Mouse (Mus musculus) limb, embryonic 12.5 days (tissue): ENCODE measurements around the gene Fbxo45. TPM values are rescaled to one million over a fixed set of nuclear protein-coding genes. Genes with fewer than 3 reads are reported as not detected.
"Not testable (repeated sequence)": the region's sequence is repeated elsewhere in the genome, so short reads cannot be mapped to it uniquely, and the experiment has no call there.

Experiments
- ATAC-seq: fragments of 200-750 bp; cut with Nextera tagmentation; 2 replicates; pipeline ENCODE4 v1.8.0; 2017; ENCODE audit warnings: low read depth, moderate TSS enrichment; ENCODE audit not compliant: insufficient number of reproducible peaks, insufficient read depth, low FRiP score, low TSS enrichment
- H3K27ac ChIP-seq: fragments of 300-500 bp; sonication (generic); 2 replicates; pipeline ENCODE4 v1.5.1; 2016; ENCODE audit warnings: mild to moderate bottlenecking, moderate library complexity
- H3K27me3 ChIP-seq: fragments of 300-500 bp; sonication (generic); 2 replicates; pipeline ENCODE4 v1.6.1; 2016; ENCODE audit warnings: mild to moderate bottlenecking, moderate library complexity
- H3K36me3 ChIP-seq: fragments of 300-500 bp; sonication (generic); 2 replicates; pipeline ENCODE4 v1.6.1; 2016; ENCODE audit warnings: mild to moderate bottlenecking, moderate library complexity
- H3K4me1 ChIP-seq: fragments of 300-500 bp; sonication (generic); replicated peaks from 2 replicates; pipeline ENCODE4 v1.6.1; 2016
- H3K4me2 ChIP-seq: fragments of 300-500 bp; sonication (generic); 2 replicates; pipeline ENCODE4 v1.6.1; 2016; ENCODE audit warnings: mild to moderate bottlenecking, moderate library complexity
- H3K4me3 ChIP-seq: fragments of 300-500 bp; sonication (generic); replicated peaks from 2 replicates; pipeline ENCODE4 v1.5.1; 2016; ENCODE audit warnings: mild to moderate bottlenecking
- H3K9ac ChIP-seq: fragments of 300-500 bp; sonication (generic); replicated peaks from 2 replicates; pipeline ENCODE4 v1.6.1; 2016; ENCODE audit warnings: mild to moderate bottlenecking, moderate library complexity
- H3K9me3 ChIP-seq: fragments of 300-500 bp; sonication (generic); 2 replicates; pipeline ENCODE4 v1.6.1; 2016; ENCODE audit warnings: mild to moderate bottlenecking, moderate library complexity
- WGBS: fragments of 180-500 bp; shearing (Covaris S2); methylation state at CpG from one replicate; pipeline ENCODE4 v1.1.7; 2016; 5-methylcytosine and 5-hydroxymethylcytosine counted together
- polyA plus RNA-seq: library from polyadenylated mRNA; unstranded; fragments of >200 nt; fragmentation: Nextera tagmentation; extraction: Ambion mirVana; gene quantifications from 2 replicates; pipeline ENCODE4 v1.2.1, GENCODE M21; 2016

Fbxo45 gene
- polyA plus RNA-seq, 1 experiment from 2014 or later = 23.9 TPM

DNA sequence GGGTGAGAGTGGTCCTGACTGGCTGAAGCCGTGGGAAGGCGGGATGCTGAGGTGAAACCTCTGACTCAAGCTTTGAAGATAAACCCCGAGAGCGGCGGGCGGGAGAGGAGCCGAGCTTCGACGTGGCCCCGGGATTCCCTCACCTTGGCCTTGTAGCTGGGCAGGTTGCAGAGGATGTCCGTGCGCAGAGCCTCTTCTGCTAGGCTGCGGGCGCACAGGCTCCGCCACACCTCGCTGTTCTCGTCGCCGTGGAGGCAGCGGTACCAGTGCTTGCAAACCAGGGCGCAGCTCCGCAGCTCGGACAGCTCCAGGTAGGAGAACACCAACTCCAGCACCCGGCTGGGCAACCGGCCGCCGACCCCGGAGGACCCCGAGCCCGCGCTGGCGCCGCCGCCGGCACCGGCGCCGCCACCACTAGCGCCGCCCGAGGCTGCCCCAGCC is 587 bp downstream of the Fbxo45 start:
- WGBS = under 1% methylated on average over 41 of the region's 41 CpGs
- Histone ChIP-seq H3K4me2 (peak overlapping the region; percentile 60), H3K4me3 (peak overlapping the region; percentile 83), H3K27me3 (no peaks in the 10 kb centered on the region), H3K27ac (peak overlapping the region; percentile 95), H3K9me3 (no peaks in the 10 kb centered on the region), H3K4me1 (peaks cover 25% of the 10 kb centered on the region), H3K36me3 (peaks cover 4% of the 10 kb centered on the region; the same call in 1 of the 2 replicates), H3K9ac (peak overlapping the region; percentile 91)
- ATAC-seq = peak; percentile 50

DNA sequence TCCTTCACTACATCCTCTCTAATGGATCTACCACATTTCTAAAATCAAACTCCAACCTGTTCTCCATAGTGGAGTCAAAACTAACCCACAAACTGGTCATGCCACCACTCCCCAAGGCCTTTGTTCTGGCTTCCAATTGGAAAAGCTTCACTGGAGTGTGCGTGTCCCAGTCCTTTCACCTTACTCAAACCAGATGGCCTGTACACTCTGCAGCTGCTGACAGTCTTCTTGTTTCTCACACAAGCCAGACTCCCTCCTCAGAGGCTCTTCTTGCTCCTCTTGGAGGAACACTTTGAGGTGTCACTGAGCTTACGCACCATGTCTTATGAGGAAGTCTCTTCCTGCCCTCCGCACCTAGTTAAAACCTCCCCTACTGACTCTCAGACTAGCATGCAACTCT is 3.1 kb downstream of the Fbxo45 start:
- Histone ChIP-seq H3K27ac (no peak overlapping the region), H3K27me3 (no peaks in the 10 kb centered on the region), H3K9ac (no peak overlapping the region), H3K4me1 (peaks cover 25% of the 10 kb centered on the region), H3K36me3 (peaks cover 12% of the 10 kb centered on the region; the same call in 1 of the 2 replicates), H3K4me2 (no peak overlapping the region), H3K9me3 (no peaks in the 10 kb centered on the region), H3K4me3 (no peak overlapping the region)
- no peak for ATAC-seq
- 77% methylated on average over 3 of the region's 3 CpGs for WGBS

DNA sequence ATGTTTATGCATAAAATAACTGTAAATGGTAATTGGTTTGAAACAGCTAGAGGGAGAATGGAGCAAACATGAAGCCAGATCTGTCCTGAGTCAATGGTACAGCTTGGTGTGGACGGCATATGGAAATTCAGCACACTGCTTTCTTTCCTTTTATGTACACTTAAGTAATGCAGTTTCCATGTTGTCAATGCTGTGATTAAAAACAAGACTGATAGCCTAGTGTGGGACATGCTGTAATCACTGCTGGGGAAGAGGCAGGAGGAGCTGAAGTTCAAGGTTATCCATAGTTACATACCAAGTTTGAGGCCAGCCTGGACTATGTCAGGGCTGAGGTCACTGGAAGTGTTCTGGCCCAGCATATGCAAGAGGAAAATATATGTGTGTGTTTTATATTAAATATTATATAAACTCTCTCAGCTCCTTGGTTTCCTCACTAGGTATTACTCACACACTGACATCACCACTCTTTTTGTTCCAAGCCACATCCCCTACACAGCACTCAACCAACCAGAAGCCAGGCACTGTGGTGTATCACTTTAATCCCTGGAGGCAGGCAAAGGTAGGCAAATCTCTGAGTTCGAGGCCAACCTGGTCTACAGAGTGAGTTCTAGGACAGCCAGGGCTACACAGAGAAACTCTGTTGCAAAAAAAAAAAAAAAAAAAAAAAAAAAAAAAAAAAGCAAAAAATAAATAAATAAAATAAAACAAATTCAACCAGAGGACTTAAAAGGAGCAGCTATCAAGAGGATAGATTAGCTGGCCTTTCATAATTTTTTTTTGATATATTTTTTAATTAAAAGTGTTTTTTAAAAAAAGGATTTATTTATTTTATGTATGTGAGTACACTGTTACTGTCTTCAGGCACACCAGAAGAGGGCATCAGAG is 7.3 kb downstream of the Fbxo45 start:
- 85% methylated on average over 2 of the region's 2 CpGs for WGBS
- Histone ChIP-seq H3K9ac (no peak overlapping the region), H3K27ac (no peak overlapping the region)

DNA sequence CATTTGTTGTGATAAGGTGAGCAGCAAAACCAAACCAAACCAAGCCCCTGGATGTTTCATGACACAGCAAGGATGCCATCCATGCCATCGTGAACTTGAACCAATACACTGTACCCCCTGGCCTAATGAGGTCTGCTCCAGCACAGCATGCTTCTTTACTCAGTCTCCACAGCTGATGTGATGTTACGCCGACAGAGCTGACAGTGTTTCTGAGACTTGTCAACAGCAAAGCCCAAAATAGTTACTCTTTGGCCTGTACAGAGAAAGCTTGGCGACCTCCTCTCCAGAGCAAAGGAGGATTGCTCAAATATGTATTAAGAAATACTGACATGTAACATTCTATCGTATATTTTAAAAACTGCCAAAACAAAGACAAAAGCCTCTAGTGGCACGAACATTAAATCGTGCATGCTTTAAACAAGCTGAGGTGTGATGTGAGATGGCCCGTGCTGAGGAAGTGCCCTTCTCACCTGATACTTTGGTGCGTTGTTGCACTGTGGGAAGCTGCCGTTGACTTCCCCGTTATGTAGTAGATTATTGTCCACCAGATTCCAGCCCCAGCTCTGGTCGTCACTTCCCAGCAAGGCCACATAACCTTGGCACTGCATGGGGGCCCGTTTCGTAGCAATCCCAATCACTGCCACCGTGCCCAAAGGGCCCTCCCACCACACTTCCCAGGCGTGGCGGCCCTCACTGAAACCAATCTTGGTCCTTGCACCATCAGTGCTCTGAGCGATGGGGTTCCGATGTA is 8.9 kb downstream of the Fbxo45 start:
- Histone ChIP-seq H3K27ac (no peak overlapping the region), H3K9ac (no peak overlapping the region), H3K27me3 (no peaks in the 10 kb centered on the region), H3K4me1 (no peaks in the 10 kb centered on the region), H3K4me2 (no peak overlapping the region), H3K4me3 (no peak overlapping the region), H3K9me3 (no peaks in the 10 kb centered on the region), H3K36me3 (peaks cover 54% of the 10 kb centered on the region)
- no peak for ATAC-seq
- WGBS = 90% methylated on average over 19 of the region's 19 CpGs

More for the DNA sequence above, 7.3 kb downstream of the Fbxo45 start:
- Histone ChIP-seq H3K27me3 (no peaks in the 10 kb centered on the region), H3K4me2 (no peak overlapping the region), H3K36me3 (peaks cover 41% of the 10 kb centered on the region), H3K4me3 (no peak overlapping the region), H3K4me1 (peaks cover 6% of the 10 kb centered on the region), H3K9me3 (no peaks in the 10 kb centered on the region)
- ATAC-seq = no peak

DNA sequence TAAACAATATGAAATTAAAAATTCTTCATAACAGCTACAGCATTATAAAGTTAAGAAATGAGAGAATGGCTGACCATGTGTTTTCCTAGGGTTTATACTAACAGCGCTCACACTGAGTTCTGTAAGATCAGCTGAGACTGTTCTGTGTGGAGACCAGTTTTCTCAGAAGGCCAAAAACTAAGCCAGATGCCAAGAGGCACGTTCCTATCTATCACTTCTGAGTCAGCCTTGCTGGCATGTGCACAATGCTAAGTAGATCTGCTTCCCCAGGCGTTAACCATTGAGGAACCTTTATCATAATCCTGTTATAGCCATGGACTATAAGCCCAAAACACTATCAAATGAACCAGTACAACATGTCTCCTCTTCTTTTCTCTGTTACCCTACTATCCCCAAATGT is 14.9 kb downstream of the Fbxo45 start:
- H3K9me3 ChIP-seq, ATAC-seq, H3K4me1 ChIP-seq, H3K4me3 ChIP-seq, H3K27me3 ChIP-seq, H3K9ac ChIP-seq, H3K4me2 ChIP-seq, H3K27ac ChIP-seq: not testable (repeated sequence)
- H3K36me3 ChIP-seq = peaks cover 48% of the 10 kb centered on the region
- 89% methylated on average over 3 of the region's 3 CpGs for WGBS

DNA sequence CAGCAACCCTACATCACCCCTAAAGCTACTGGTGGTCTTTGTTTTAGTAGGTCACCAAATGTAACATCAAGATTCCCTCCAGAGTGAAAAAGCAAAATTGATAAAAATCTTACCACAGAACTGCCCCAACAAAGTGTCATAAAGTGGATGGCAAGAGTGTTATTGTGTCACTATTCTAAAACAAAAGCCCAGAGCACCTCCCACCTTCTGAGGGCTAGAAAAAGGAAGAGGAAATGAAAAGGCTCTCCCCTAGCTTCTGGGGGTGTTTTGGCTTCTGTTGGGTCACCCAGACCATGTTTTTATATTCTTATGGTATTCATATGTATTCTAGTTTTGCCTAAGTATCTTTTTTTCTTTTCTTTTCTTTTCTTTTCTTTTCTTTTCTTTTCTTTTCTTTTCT is 24.6 kb downstream of the Fbxo45 start:
- Histone ChIP-seq H3K27ac (no peak overlapping the region), H3K9ac (no peak overlapping the region), H3K4me2 (no peak overlapping the region), H3K27me3 (no peaks in the 10 kb centered on the region), H3K9me3 (no peaks in the 10 kb centered on the region), H3K4me1 (no peaks in the 10 kb centered on the region), H3K4me3 (no peak overlapping the region), H3K36me3 (no peaks in the 10 kb centered on the region)
- ATAC-seq = no peak

DNA sequence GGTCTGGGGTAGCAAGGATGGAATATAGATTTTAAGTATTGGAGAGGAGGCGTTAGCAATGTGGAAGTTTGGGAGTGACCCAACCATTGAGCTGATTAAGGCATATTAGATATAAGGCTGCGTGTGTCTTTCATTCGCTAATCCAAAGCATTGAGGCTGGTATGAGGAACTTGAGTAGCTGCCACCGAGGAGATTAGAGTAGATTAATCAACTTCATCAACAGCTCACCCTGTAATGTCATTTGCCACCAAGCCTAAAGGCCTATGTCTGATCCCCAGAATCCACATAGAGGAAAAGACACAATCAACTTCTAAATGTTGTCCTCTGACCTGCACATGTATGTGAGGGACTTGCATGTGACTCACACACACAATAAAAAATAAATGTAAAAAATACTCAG is 25.2 kb downstream of the Fbxo45 start:
- 80% methylated on average over 4 of the region's 4 CpGs for WGBS
- no peak for ATAC-seq
- Histone ChIP-seq H3K9me3 (no peaks in the 10 kb centered on the region), H3K27ac (no peak overlapping the region), H3K36me3 (no peaks in the 10 kb centered on the region), H3K4me1 (no peaks in the 10 kb centered on the region), H3K9ac (no peak overlapping the region), H3K4me3 (no peak overlapping the region), H3K27me3 (no peaks in the 10 kb centered on the region), H3K4me2 (no peak overlapping the region)

DNA sequence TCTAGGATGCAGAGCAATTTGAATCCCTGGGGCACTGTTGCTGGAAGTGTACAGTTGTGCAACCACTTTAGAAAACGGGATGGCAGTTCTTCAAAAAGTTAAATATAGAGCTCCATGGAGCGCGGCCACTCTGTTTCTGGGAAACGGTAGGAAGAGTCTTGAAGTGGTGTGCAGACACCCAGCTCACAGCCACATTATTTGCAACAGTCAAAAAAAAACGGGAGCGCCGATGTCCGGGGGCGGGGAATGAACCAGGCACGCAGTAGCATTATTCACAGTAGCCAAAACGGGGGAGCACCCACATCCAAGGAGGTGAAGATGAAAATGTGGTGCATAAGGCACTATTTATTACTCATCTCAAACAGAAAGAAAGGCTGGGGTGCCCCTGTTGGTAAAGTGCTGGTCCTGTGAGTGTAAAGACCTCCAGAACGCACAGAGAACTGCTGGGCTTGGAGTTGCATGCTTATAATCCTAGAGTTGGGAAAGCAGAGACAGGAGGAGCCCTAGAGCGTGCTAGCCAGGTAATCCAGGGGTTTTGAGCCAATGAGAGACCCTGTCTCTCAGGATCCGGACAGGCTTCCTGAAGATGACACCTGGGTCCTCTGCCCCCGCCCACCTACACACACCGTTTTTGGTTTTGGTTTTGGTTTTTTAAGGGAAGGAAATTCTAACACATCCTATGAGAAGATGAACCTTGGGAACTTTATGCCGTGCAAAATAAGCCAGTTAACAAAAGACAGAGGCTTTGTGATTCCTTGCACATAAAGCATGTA is 32.0 kb downstream of the Fbxo45 start:
- H3K9me3 ChIP-seq = no peaks in the 10 kb centered on the region
- H3K4me3 ChIP-seq = no peak overlapping the region
- H3K4me2 ChIP-seq = no peak overlapping the region
- no peak overlapping the region for H3K9ac ChIP-seq
- H3K4me1 ChIP-seq = no peaks in the 10 kb centered on the region
- WGBS = 76% methylated on average over 17 of the region's 17 CpGs
- no peaks in the 10 kb centered on the region for H3K36me3 ChIP-seq
- H3K27ac ChIP-seq = no peak overlapping the region
- no peak for ATAC-seq
- no peaks in the 10 kb centered on the region; the same call in 1 of the 2 replicates for H3K27me3 ChIP-seq

DNA sequence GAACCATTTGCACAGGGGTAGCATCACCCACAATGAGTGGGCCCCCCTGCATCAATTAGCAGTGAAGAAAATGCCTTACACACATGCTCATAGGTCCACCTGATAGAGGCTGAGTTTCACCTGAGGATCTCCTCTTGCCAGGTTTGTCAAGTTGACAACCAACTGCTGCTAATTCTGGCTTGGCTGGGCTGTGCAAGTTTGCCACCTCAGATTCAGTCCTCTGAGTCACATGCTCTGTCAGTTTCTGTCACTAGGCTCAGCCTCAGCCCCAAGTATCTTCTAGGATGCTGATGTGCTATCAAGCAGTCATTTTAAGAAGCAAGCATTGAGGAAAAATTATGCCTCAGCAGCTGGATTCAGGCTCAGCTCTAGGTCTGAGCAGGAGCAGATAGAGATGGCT is 32.8 kb downstream of the Fbxo45 start:
- H3K27ac ChIP-seq = no peak overlapping the region
- H3K4me1 ChIP-seq = no peaks in the 10 kb centered on the region
- ATAC-seq = no peak
- no peak overlapping the region for H3K4me2 ChIP-seq
- peaks cover 8% of the 10 kb centered on the region; the same call in 1 of the 2 replicates for H3K9me3 ChIP-seq
- no peak overlapping the region for H3K4me3 ChIP-seq
- no peaks in the 10 kb centered on the region for H3K36me3 ChIP-seq
- H3K27me3 ChIP-seq = no peaks in the 10 kb centered on the region; the same call in 1 of the 2 replicates
- no peak overlapping the region for H3K9ac ChIP-seq

DNA sequence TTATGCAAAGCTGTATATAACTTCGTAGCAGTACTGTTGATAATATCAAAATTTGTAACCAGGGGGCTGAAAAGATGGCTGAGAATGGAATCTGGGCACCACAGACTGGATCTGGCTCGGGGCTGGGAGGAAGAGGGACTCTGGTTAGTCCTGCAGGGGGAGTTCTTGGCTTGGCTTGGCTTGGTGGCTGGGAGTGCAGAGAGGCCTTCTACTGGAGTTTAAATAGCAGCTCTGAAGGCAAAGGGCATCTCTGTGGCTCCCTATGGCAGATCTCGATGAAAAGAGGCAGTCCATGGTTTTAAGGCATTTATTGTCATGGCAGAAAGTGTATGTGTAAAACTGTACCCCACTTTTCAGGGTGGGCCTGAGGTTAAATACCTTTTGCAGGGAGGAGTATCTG is 42.1 kb downstream of the Fbxo45 start:
- no peaks in the 10 kb centered on the region for H3K27me3 ChIP-seq
- H3K27ac ChIP-seq = no peak overlapping the region
- H3K9me3 ChIP-seq = peaks cover 8% of the 10 kb centered on the region; the same call in 1 of the 2 replicates
- no peak overlapping the region for H3K4me2 ChIP-seq
- no peaks in the 10 kb centered on the region for H3K36me3 ChIP-seq
- no peak for ATAC-seq
- H3K4me3 ChIP-seq = no peak overlapping the region
- WGBS = 56% methylated on average over 3 of the region's 3 CpGs
- H3K4me1 ChIP-seq = peaks cover 9% of the 10 kb centered on the region
- no peak overlapping the region for H3K9ac ChIP-seq

DNA sequence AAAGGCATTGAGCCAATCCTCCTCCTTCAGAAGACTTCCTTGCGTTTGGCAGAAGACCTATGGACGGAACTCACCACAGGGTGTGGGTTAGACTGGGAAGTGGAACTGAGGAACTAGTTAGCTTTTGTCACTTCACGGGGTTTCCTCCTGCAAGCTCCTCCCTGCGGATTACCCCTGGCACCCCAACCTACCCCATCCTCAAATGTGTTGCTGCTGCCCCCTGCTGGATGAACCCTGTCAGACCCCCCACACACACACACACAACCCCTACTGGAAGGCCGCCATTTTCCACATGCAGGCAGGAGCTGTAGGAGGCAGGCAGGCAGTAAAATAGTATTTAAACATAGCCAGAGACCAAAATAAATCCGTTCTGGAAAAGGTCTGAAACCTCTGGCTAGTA is 44.3 kb downstream of the Fbxo45 start:
- Histone ChIP-seq H3K9me3 (no peaks in the 10 kb centered on the region), H3K27ac (no peak overlapping the region), H3K9ac (no peak overlapping the region), H3K36me3 (no peaks in the 10 kb centered on the region), H3K4me3 (no peak overlapping the region), H3K27me3 (no peaks in the 10 kb centered on the region), H3K4me2 (no peak overlapping the region), H3K4me1 (peaks cover 9% of the 10 kb centered on the region)
- no peak for ATAC-seq
- 67% methylated on average over 6 of the region's 6 CpGs for WGBS
